Mouse (Mus musculus) embryonic facial prominence, embryonic 13.5 days (tissue): ENCODE results near the gene Btbd18. TPM values are rescaled to one million over a fixed set of nuclear protein-coding genes. Genes with fewer than 3 reads are reported as not detected.

Source experiments
- ATAC-seq: fragments of 200-750 bp; cut with Nextera tagmentation; 2 replicates; pipeline ENCODE4 v1.8.0; 2017; ENCODE audit warnings: low read depth; ENCODE audit not compliant: insufficient number of reproducible peaks, insufficient read depth, low FRiP score, low TSS enrichment
- H3K27ac ChIP-seq: fragments of 300-500 bp; sonication (generic); 2 replicates; pipeline ENCODE4 v1.5.1; 2015; ENCODE audit warnings: moderate library complexity, mild to moderate bottlenecking, inconsistent platforms
- H3K27me3 ChIP-seq: fragments of 300-500 bp; sonication (generic); 2 replicates; pipeline ENCODE4 v1.6.1; 2015; ENCODE audit warnings: mild to moderate bottlenecking, inconsistent platforms
- H3K36me3 ChIP-seq: fragments of 300-500 bp; sonication (generic); 2 replicates; pipeline ENCODE4 v1.6.1; 2015; ENCODE audit warnings: mild to moderate bottlenecking, inconsistent platforms
- H3K4me1 ChIP-seq: fragments of 300-500 bp; sonication (generic); 2 replicates; pipeline ENCODE4 v1.6.1; 2015; ENCODE audit warnings: inconsistent platforms
- H3K4me2 ChIP-seq: fragments of 300-500 bp; sonication (generic); 2 replicates; pipeline ENCODE4 v1.6.1; 2015; ENCODE audit warnings: moderate library complexity, mild to moderate bottlenecking, inconsistent platforms
- H3K4me3 ChIP-seq: fragments of 300-500 bp; sonication (generic); 2 replicates; pipeline ENCODE4 v1.5.1; 2015; ENCODE audit warnings: mild to moderate bottlenecking, inconsistent platforms
- H3K9ac ChIP-seq: fragments of 300-500 bp; sonication (generic); 2 replicates; pipeline ENCODE4 v1.6.1; 2015; ENCODE audit warnings: mild to moderate bottlenecking, inconsistent platforms
- H3K9me3 ChIP-seq: fragments of 300-500 bp; sonication (generic); 2 replicates; pipeline ENCODE4 v1.6.1; 2016; ENCODE audit warnings: inconsistent platforms
- WGBS: fragments of 180-500 bp; shearing (Covaris S2); methylation state at CpG from one replicate; pipeline ENCODE4 v1.1.7; 2015; ENCODE audit warnings: mixed read lengths; 5-methylcytosine and 5-hydroxymethylcytosine counted together
- polyA plus RNA-seq: library from polyadenylated mRNA; unstranded; fragments of >200 nt; fragmentation: Nextera tagmentation; extraction: Ambion mirVana; gene quantifications from 2 replicates; pipeline ENCODE4 v1.2.1, GENCODE M21; 2015

Gene Btbd18
- polyA plus RNA-seq, 1 experiment from 2014 or later, result 0.41 TPM

DNA sequence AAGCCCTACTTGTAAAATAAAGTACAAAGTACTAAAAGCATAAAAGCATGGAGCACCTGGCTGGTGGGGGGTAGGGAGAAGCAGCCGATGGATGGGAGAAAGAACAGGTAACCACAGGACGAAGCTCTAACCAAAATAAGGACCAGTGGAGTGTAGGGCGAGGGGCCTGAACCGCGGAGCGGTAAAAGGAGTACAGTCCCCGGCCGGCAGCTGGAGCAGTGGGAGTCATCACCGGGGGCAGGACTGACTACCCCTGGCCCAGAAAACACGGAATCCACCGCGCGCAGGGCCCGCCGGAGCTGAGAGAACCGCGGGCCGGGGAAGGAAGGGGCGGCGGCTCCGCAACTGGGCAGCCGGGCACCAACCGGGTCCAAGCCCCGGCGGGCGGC, 55.5 kb downstream of the Btbd18 start:
- Histone ChIP-seq H3K36me3 (peaks cover 15% of the 10 kb centered on the region), H3K4me1 (peaks cover 13% of the 10 kb centered on the region), H3K27ac (peak overlapping the region; percentile 96), H3K4me3 (peak overlapping the region; percentile 93), H3K4me2 (peak overlapping the region; percentile 68), H3K27me3 (no peaks in the 10 kb centered on the region), H3K9ac (peak overlapping the region; percentile 99), H3K9me3 (no peaks in the 10 kb centered on the region)
- no peak; the same call in 1 of the 2 replicates for ATAC-seq
- under 1% methylated on average over 26 of the region's 26 CpGs for WGBS

DNA sequence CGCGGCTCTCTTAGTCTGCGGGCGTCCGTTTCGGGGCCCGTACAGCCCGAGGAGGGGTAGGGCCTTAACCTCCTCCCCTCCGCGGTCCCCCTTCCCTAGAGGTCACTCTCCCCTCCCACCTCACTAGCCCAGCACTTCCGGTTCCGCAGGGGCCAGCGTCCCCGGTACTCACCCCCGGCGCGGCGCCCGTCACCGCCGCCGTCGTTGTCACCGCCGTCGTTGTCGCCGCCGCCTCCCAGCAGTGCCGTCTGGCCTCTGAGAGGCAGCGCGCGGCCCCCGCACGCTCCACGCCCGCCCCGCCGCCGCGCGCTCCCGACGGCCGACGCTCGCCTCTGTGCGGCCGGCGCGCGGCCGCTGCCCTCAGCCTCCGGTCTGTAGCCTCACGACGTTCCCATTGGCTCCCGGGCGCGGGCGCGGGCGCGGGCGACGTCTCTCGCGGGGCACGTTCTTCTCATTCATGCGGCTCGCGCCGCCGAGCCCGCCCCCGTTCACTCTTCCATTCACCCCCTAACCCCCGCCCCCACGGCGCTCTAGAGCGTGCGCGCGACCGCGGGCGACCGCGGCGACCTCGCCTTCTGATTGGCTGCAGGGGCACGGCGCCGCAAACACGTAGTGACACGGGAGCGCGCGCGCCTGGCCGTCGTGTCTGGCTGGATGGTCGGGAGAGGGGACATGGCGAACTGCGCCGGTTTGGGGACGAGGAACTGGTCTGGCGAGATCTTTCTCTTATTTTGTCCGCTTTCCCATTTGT, 56.1 kb downstream of the Btbd18 start, which contains the start of gene Zdhhc5:
TSS of gene Zdhhc5 (minus strand) at position 370 of the 751 bp plus-strand sequence.
- Histone ChIP-seq H3K4me3 (peak within 1 kb of the TSS; percentile 93), H3K4me2 (peak within 1 kb of the TSS; percentile 68), H3K9me3 (no peaks in the 10 kb centered on the region), H3K27me3 (no peaks in the 10 kb centered on the region), H3K36me3 (peaks cover 10% of the 10 kb centered on the region), H3K9ac (peak within 1 kb of the TSS; percentile 99), H3K4me1 (peaks cover 13% of the 10 kb centered on the region), H3K27ac (peak within 1 kb of the TSS; percentile 96)
- 1% methylated on average over 106 of the region's 107 CpGs for WGBS
- peak; percentile 96 for ATAC-seq

DNA sequence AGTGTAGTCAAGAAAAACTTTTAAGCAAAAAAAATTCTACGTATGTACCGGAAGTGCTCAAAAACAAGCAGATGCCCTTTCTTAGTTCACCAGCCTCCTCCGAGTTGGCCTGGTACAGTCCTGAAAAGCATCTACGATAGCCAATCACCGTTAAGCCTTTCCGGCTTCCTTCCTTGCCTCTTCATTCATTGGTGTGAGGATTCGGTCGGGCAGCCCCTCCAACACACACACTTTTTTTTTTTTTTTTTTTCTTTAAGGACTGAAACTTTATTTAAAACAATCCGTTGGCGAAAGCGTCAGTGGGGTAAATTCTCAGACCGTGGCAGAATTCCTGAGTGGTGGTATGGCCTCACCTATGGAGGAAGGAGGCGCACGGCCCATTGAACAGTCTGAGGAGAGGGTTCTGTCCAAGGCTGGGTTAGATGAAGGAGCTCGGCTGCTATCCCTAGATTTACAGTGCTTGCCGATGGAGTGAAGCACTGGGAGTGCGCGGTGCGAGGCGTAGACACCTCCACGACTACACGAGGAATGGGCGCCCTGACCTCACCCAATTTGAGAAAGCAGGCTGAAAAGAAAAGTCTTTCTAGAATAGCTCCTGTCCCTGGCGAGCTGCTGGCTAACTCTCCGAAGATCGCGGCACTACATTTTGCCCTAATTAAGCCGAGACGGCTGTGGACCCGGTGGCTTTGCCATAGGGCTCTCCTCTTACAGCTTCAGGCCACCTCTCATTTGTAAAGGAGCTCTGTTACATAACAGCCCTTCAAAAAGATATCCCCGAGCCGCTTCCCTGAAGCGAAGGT, 56.9 kb downstream of the Btbd18 start:
- under 1% methylated on average over 33 of the region's 33 CpGs for WGBS
- H3K27me3 ChIP-seq, result no peaks in the 10 kb centered on the region
- H3K4me2 ChIP-seq, result peak overlapping the region; percentile 68
- H3K36me3 ChIP-seq, result peaks cover 2% of the 10 kb centered on the region
- H3K9me3 ChIP-seq, result no peaks in the 10 kb centered on the region
- ATAC-seq, result peak; percentile 94
- H3K27ac ChIP-seq, result peak overlapping the region; percentile 96
- H3K9ac ChIP-seq, result peak overlapping the region; percentile 77
- H3K4me3 ChIP-seq, result peak overlapping the region; percentile 93
- H3K4me1 ChIP-seq, result peaks cover 13% of the 10 kb centered on the region

DNA sequence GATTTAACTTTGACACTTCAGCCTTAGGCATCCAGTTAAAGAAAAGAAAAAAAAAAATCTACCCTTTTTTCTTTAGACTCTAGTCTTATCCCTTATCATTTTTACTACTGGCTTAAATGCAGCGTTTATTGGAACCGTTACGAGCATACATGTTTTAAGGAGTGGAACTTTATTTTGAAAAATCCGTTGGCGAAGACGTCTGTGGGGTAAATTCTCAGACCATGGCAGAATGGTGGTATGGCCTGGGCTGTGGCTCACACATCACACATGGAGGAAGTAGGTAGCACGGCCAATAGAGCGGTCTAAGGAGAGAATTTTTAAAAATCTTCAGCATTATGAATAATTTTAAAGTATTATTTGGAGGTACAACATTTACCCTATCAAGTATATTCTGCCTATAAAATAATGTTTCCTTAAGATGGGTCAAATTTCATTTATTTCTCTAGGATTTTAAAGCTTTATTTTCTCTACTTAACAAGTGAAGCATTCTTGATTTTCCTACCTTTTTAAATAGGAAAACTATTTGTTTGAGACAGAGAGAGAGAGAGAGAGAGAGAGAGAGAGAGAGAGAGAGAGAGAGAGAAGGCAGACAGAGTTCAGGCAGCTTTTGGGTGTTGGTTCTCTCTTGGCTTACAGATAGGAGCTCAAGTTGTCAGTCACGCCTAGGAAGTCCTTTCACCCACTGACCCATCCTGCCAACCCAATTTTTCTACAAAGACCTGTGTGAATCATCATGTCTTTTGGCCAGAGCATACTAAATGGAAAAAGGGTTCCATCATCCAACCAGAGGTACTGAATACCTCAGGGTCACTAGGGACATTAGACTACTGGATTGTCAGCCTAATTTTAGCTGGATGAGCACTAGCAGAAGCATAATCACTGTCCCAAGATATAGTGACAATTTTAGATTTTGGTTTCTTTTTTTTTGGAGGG, 57.8 kb downstream of the Btbd18 start:
- H3K9me3 ChIP-seq, result no peaks in the 10 kb centered on the region
- peaks cover 13% of the 10 kb centered on the region for H3K4me1 ChIP-seq
- H3K36me3 ChIP-seq, result peaks cover 6% of the 10 kb centered on the region
- H3K9ac ChIP-seq, result peak overlapping the region; percentile 77
- H3K27ac ChIP-seq, result peak overlapping the region; percentile 96
- ATAC-seq, result no peak
- 32% methylated on average over 9 of the region's 9 CpGs for WGBS
- H3K27me3 ChIP-seq, result no peaks in the 10 kb centered on the region
- H3K4me2 ChIP-seq, result peak overlapping the region; percentile 68
- peak overlapping the region; percentile 93 for H3K4me3 ChIP-seq

DNA sequence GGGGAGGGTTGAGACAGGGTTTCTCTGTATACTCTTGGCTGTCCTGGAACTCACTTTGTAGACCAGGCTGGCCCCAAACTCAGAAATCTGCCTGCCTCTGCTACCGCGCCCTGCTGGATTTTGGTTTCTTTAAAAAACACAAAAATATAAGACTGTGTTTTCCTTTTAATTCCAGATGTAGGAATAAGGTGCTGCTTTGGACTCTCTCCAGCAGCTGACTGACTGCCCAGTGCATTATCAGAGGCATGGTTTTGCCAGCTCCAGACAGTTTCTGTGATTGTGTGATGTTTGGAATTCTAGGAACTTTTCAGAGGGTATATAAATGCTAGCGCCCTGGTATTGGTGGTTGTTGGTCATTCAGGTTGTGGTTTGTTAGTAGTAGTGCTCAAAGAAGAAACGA, 58.5 kb downstream of the Btbd18 start:
- 93% methylated on average over 4 of the region's 4 CpGs for WGBS
- no peak overlapping the region for H3K27ac ChIP-seq

More for the DNA sequence above, 58.5 kb downstream of the Btbd18 start:
- Histone ChIP-seq H3K4me3 (no peak overlapping the region), H3K9ac (no peak overlapping the region), H3K9me3 (no peaks in the 10 kb centered on the region), H3K36me3 (peaks cover 8% of the 10 kb centered on the region), H3K27me3 (no peaks in the 10 kb centered on the region), H3K4me1 (peaks cover 13% of the 10 kb centered on the region), H3K4me2 (no peak overlapping the region)
- ATAC-seq, result no peak

Other genes with a start within 250 kb of the Btbd18 start
- 14.7 and 20.5 TPM in 2 replicates for gene Calcrl, start 233.7 kb upstream of the Btbd18 start, polyA plus RNA-seq
- 20.4 and 27.3 TPM in 2 replicates for gene Tfpi, start 182.3 kb upstream of the Btbd18 start, polyA plus RNA-seq
- gene Ctnnd1, start 8.3 kb upstream of the Btbd18 start, polyA plus RNA-seq, result 43.8 and 49.6 TPM in 2 replicates
- gene Selenoh, start 11.7 kb downstream of the Btbd18 start, polyA plus RNA-seq, result 292 and 345 TPM in 2 replicates
- gene Gm28635, start 19.0 kb downstream of the Btbd18 start, polyA plus RNA-seq, result not detected in 2 replicates
- 33.4 and 38.5 TPM in 2 replicates for gene Med19, start 19.3 kb downstream of the Btbd18 start, polyA plus RNA-seq
- gene Tmx2, start 20.1 kb downstream of the Btbd18 start, polyA plus RNA-seq, result 105 and 113 TPM in 2 replicates
- 25.2 and 29.6 TPM in 2 replicates for gene Zdhhc5, start 56.1 kb downstream of the Btbd18 start, polyA plus RNA-seq
- 32.7 and 39.0 TPM in 2 replicates for gene Clp1, start 68.3 kb downstream of the Btbd18 start, polyA plus RNA-seq
- gene Ypel4, start 75.0 kb downstream of the Btbd18 start, polyA plus RNA-seq, result 9.8 and 12.1 TPM in 2 replicates
- 8.6 and 9.6 TPM in 2 replicates for gene Gm19426, start 84.6 kb downstream of the Btbd18 start, polyA plus RNA-seq
- gene Serping1, start 116.4 kb downstream of the Btbd18 start, polyA plus RNA-seq, result 26.0 and 31.3 TPM in 2 replicates
- 28.1 and 32.7 TPM in 2 replicates for gene Ube2l6, start 139.7 kb downstream of the Btbd18 start, polyA plus RNA-seq
- 0.18 TPM in 1 of 2 replicates, not detected in the other for gene Smtnl1, start 163.6 kb downstream of the Btbd18 start, polyA plus RNA-seq
- gene Timm10, start 167.9 kb downstream of the Btbd18 start, polyA plus RNA-seq, result 40.4 and 47.6 TPM in 2 replicates
- 16.5 and 17.0 TPM in 2 replicates for gene Slc43a1, start 179.8 kb downstream of the Btbd18 start, polyA plus RNA-seq
- gene Rtn4rl2, start 227.6 kb downstream of the Btbd18 start, polyA plus RNA-seq, result 1.0 and 1.3 TPM in 2 replicates